Mouse (Mus musculus): ENCODE measurements at regions not wholly inside any gene's neighbourhood (a gene's known extent, or its start where the extent isn't known, plus 50 kb on each side); places are given as distances from the start of the nearest gene placed in this dataset.

DNA sequence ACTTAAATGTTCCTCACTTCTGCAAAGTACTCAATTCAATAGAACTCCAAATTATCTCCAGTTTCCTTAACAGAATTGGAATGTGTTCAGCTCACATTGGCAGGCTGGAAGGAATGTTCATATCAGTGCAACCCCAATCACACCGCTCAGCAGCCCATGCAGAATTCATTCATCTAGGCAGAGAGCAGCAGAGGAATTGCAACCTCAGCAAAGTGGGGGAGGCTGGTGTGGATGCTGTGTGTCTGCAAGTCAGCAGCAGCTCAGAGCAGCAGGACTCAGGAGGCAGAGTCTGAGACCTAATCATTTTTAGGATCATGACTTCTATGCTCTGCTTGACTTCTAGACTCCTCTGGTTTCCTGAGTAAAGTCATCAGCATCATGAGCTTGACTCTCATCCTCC lies 100.7 kb upstream of the Chrna7 start:
- 27% methylated on average over 1 of the region's 1 CpGs for WGBS
- intact Hi-C loops (cut with DNase I), result no loop called here
- no peaks in the 10 kb centered on the region for H3K36me3 ChIP-seq (ENCODE audit: control insufficient read depth, insufficient read depth, low read length)
- no peak overlapping the region for H3K9ac ChIP-seq (ENCODE audit: low read depth, low read length)
- TF ChIP-seq CTCF (IDR thresholded peaks at IDR 0.05), result no peak
- TF ChIP-seq EP300 (IDR thresholded peaks at IDR 0.05; ENCODE audit: insufficient read depth, low read depth, low read length), result no peak
- no peak for TF ChIP-seq POLR2A (IDR thresholded peaks at IDR 0.05; ENCODE audit: insufficient read depth, low read depth, low read length)
- no peaks in the 10 kb centered on the region for H3K4me1 ChIP-seq (ENCODE audit: control insufficient read depth, insufficient read depth, low read length)
- no peak for DNase-seq
- no peak overlapping the region for H3K27ac ChIP-seq
- H3K4me3 ChIP-seq, result no peak overlapping the region
- H3K27me3 ChIP-seq (ENCODE audit: control insufficient read depth, insufficient read depth, low read length), result no peaks in the 10 kb centered on the region
- H3K79me2 ChIP-seq (replicated peaks; ENCODE audit: control insufficient read depth, insufficient read depth, low read length), result no peaks in the 10 kb centered on the region

DNA sequence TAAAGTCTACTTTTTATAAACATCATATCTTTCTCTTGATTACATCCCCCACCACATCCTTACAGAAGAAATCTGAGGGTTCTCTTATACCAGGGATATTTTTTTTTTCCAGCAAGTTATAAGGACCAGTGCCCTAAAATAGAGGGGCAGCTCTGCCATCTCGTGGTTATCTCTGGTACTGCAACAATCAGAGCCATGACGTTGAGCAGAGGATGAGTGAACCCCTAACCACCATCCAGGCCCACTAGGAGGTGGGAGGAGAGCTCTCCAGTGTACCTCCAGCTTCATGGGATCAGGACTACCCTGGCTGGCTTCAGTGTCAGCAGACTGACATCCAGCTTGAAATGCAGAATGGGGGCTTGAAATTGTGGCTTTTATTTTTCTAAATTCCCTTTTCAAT lies 107.2 kb upstream of the Chrna7 start:
- intact Hi-C loops (cut with DNase I), result loop anchor here (2.0 kb wide), 1 partner anchor 395 kb away; no protein-coding TSS in a partner anchor

DNA sequence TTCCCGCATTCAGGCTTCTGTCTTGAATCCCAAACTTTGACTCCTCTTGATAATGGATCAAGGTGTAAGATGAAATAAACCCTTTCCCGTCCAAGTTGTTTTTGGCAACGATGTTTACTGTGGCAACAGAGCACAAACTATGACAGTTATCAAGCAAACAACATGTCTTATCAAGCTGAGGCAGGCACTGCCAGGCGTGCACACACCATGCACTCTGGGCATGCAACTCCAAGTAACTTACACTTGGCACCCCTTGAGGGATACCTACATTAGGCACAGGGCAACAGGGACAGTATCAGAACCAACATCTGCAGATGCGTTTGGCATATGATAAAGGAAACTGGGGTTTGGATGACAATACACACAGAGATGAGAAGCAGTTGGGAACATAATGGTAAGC lies 108.8 kb upstream of the Chrna7 start:
- Histone ChIP-seq H3K4me3 (no peak overlapping the region), H3K79me2 (replicated peaks; ENCODE audit: control insufficient read depth, insufficient read depth, low read length) (no peaks in the 10 kb centered on the region), H3K36me3 (ENCODE audit: control insufficient read depth, insufficient read depth, low read length) (no peaks in the 10 kb centered on the region), H3K9ac (ENCODE audit: low read depth, low read length) (no peak overlapping the region), H3K27me3 (ENCODE audit: control insufficient read depth, insufficient read depth, low read length) (no peaks in the 10 kb centered on the region), H3K4me1 (ENCODE audit: control insufficient read depth, insufficient read depth, low read length) (no peaks in the 10 kb centered on the region), H3K27ac (no peak overlapping the region)
- no peak for DNase-seq
- TF ChIP-seq POLR2A (IDR thresholded peaks at IDR 0.05; ENCODE audit: insufficient read depth, low read depth, low read length), result no peak
- no peak for TF ChIP-seq CTCF (IDR thresholded peaks at IDR 0.05)
- TF ChIP-seq EP300 (IDR thresholded peaks at IDR 0.05; ENCODE audit: insufficient read depth, low read depth, low read length), result no peak
- 58% methylated on average over 5 of the region's 5 CpGs for WGBS
- intact Hi-C loops (cut with DNase I), result loop anchor here (5.0 kb wide), 1 partner anchor 351 kb away; no protein-coding TSS in a partner anchor

More for the DNA sequence above, 107.2 kb upstream of the Chrna7 start:
- Histone ChIP-seq H3K79me2 (replicated peaks; ENCODE audit: control insufficient read depth, insufficient read depth, low read length) (no peaks in the 10 kb centered on the region), H3K27me3 (ENCODE audit: control insufficient read depth, insufficient read depth, low read length) (no peaks in the 10 kb centered on the region), H3K27ac (no peak overlapping the region), H3K4me3 (no peak overlapping the region), H3K36me3 (ENCODE audit: control insufficient read depth, insufficient read depth, low read length) (no peaks in the 10 kb centered on the region), H3K9ac (ENCODE audit: low read depth, low read length) (no peak overlapping the region), H3K4me1 (ENCODE audit: control insufficient read depth, insufficient read depth, low read length) (no peaks in the 10 kb centered on the region)
- 3% methylated on average over 2 of the region's 2 CpGs for WGBS
- TF ChIP-seq EP300 (IDR thresholded peaks at IDR 0.05; ENCODE audit: insufficient read depth, low read depth, low read length) (no peak), POLR2A (IDR thresholded peaks at IDR 0.05; ENCODE audit: insufficient read depth, low read depth, low read length) (no peak), CTCF (IDR thresholded peaks at IDR 0.05) (peak; percentile 76)
- peak in 1 of 2 experiments; percentile 33 for DNase-seq

GRCm38 (mm10) chr7:63321951-63322710 lies 109.8 kb upstream of the Chrna7 start:
- intact Hi-C loops (cut with DNase I), result loop anchor here (5.0 kb wide), 1 partner anchor 350 kb away; no protein-coding TSS in a partner anchor
- no peaks in the 10 kb centered on the region for H3K4me1 ChIP-seq (ENCODE audit: control insufficient read depth, insufficient read depth, low read length)
- TF ChIP-seq POLR2A (IDR thresholded peaks at IDR 0.05; ENCODE audit: insufficient read depth, low read depth, low read length) (no peak), CTCF (IDR thresholded peaks at IDR 0.05) (peak; percentile 58)
- H3K9ac ChIP-seq (ENCODE audit: low read depth, low read length), result no peak overlapping the region
- H3K79me2 ChIP-seq (replicated peaks; ENCODE audit: control insufficient read depth, insufficient read depth, low read length), result no peaks in the 10 kb centered on the region
- no peak overlapping the region for H3K27ac ChIP-seq
- 33% methylated on average over 11 of the region's 11 CpGs for WGBS
- no peaks in the 10 kb centered on the region for H3K36me3 ChIP-seq (ENCODE audit: control insufficient read depth, insufficient read depth, low read length)
- no peak overlapping the region for H3K4me3 ChIP-seq
- DNase-seq, result no peak
- no peaks in the 10 kb centered on the region for H3K27me3 ChIP-seq (ENCODE audit: control insufficient read depth, insufficient read depth, low read length)

DNA sequence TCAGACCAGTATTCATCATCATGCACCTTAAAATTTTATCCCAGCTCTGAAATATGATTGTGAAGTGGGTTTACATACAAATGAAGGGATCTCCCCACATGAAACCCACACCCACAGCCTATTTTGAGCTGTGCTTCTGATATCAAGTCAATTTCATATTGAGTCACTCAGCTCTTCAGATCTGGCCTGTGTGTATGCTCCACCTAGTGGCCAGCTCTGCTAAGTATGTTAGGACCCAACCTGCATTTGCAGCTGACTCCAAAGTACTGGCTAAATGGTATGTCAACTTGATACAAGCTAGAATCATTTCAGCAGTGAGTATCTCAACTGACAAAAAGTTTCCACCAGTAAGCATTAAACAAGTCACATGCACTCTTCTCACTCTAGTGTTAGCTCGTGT lies 109.4 kb upstream of the Otud7a start:
- DNase-seq, result no peak
- 23% methylated on average over 1 of the region's 1 CpGs for WGBS
- H3K4me3 ChIP-seq, result no peak overlapping the region

DNA sequence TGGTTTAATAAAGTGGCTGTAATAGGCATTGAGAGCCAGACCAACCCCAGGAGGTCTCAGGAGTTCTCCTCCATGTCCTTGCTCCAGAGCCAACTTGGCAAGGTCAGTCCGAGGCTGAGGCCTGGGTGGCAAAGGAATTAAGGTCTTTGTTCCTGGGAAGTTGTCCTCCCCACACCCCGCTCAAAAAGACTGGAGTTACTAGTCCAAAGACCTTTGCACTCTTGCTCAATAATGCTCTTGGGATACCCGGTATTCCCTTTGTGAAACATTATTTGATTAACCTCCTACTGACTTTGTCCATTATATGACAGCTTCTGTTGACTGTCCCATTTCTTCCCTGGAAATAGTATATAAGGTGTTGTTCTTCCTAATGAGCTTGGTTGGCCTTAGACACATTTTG lies 108.5 kb upstream of the Otud7a start:
- Histone ChIP-seq H3K4me3 (no peak overlapping the region), H3K4me1 (ENCODE audit: control insufficient read depth, insufficient read depth, low read length) (no peaks in the 10 kb centered on the region), H3K36me3 (ENCODE audit: control insufficient read depth, insufficient read depth, low read length) (no peaks in the 10 kb centered on the region), H3K27ac (no peak overlapping the region), H3K79me2 (replicated peaks; ENCODE audit: control insufficient read depth, insufficient read depth, low read length) (no peaks in the 10 kb centered on the region), H3K27me3 (ENCODE audit: control insufficient read depth, insufficient read depth, low read length) (no peaks in the 10 kb centered on the region), H3K9ac (ENCODE audit: low read depth, low read length) (no peak overlapping the region)
- intact Hi-C loops (cut with DNase I), result no loop called here
- WGBS, result 66% methylated on average over 3 of the region's 3 CpGs
- no peak for TF ChIP-seq EP300 (IDR thresholded peaks at IDR 0.05; ENCODE audit: insufficient read depth, low read depth, low read length)
- no peak for TF ChIP-seq CTCF (IDR thresholded peaks at IDR 0.05)
- no peak for TF ChIP-seq POLR2A (IDR thresholded peaks at IDR 0.05; ENCODE audit: insufficient read depth, low read depth, low read length)
- DNase-seq, result no peak

More for the DNA sequence above, 109.4 kb upstream of the Otud7a start:
- Histone ChIP-seq H3K36me3 (ENCODE audit: control insufficient read depth, insufficient read depth, low read length) (no peaks in the 10 kb centered on the region), H3K79me2 (replicated peaks; ENCODE audit: control insufficient read depth, insufficient read depth, low read length) (no peaks in the 10 kb centered on the region), H3K9ac (ENCODE audit: low read depth, low read length) (no peak overlapping the region), H3K4me1 (ENCODE audit: control insufficient read depth, insufficient read depth, low read length) (no peaks in the 10 kb centered on the region), H3K27me3 (ENCODE audit: control insufficient read depth, insufficient read depth, low read length) (no peaks in the 10 kb centered on the region), H3K27ac (no peak overlapping the region)
- TF ChIP-seq POLR2A (IDR thresholded peaks at IDR 0.05; ENCODE audit: insufficient read depth, low read depth, low read length), result no peak
- peak; percentile 43 for TF ChIP-seq CTCF (IDR thresholded peaks at IDR 0.05)
- intact Hi-C loops (cut with DNase I), result no loop called here
